Mouse (Mus musculus): ENCODE measurements around the gene Gm4787. TPM values are rescaled to one million over a fixed set of nuclear protein-coding genes. Genes with fewer than 3 reads are reported as not detected.

The Gm4787 gene
- polyA plus RNA-seq, 1 experiment from 2014 or later: 0.21 TPM

Other genes with a start within 250 kb of the Gm4787 start
- 0.69 and 0.72 TPM in 2 replicates for gene Slc8a3, start 46.3 kb downstream of the Gm4787 start, polyA plus RNA-seq (2015; fragmentation: Nextera tagmentation; extraction: Ambion mirVana)
- 0.53 and 0.58 TPM in 2 replicates for gene Adam4, start 42.5 kb upstream of the Gm4787 start, polyA plus RNA-seq (2015; fragmentation: Nextera tagmentation; extraction: Ambion mirVana)
- gene Cox16, start 105.7 kb upstream of the Gm4787 start, polyA plus RNA-seq (2015; fragmentation: Nextera tagmentation; extraction: Ambion mirVana): 122 and 135 TPM in 2 replicates
- 25.3 and 27.6 TPM in 2 replicates for gene Gm20498, start 153.4 kb upstream of the Gm4787 start, polyA plus RNA-seq (2015; fragmentation: Nextera tagmentation; extraction: Ambion mirVana)
- 34.6 and 41.6 TPM in 2 replicates for gene Synj2bp, start 153.4 kb upstream of the Gm4787 start, polyA plus RNA-seq (2015; fragmentation: Nextera tagmentation; extraction: Ambion mirVana)
- gene Adam21, start 189.0 kb upstream of the Gm4787 start, polyA plus RNA-seq (2015; fragmentation: Nextera tagmentation; extraction: Ambion mirVana): 0.23 and 0.25 TPM in 2 replicates
- gene Med6, start 215.5 kb upstream of the Gm4787 start, polyA plus RNA-seq (2015; fragmentation: Nextera tagmentation; extraction: Ambion mirVana): 58.5 and 61.9 TPM in 2 replicates